Mouse (Mus musculus) liver, embryonic 14.5 days (tissue): Measurements from ENCODE around the gene BC051019.

ENCODE experiments used
- CTCF ChIP-seq: IDR thresholded peaks from 2 replicates; pipeline ENCODE4 v1.5.1; 2016; ENCODE audit warnings: antibody characterized with exemption, low read depth, control low read depth
- EP300 ChIP-seq: IDR thresholded peaks from 2 replicates; pipeline ENCODE4 v1.6.1; 2016; ENCODE audit warnings: antibody characterized with exemption, low read depth

DNA sequence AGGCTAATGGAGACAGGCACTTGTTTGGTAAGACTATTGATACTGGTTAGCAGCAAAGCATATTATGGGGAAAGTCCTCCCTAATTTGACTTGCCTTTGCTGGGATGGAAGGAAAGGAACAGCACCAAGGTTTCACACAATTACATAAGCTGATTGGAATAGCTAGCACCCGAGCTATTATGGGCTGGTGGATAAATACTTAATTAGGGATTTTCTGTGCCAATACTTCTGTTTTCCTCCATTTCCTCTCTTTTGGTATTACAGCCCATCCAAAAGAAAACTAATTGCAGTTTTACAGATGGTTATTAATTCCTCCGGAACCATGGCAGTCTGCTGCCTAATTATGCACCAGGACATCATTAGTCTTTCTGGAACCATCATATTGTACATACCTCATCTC lies 40.4 kb upstream of the BC051019 start:
- no peak for TF ChIP-seq CTCF
- no peak for TF ChIP-seq EP300
